Mouse (Mus musculus): ENCODE measurements around the gene Dennd1c.

Gene Dennd1c

GRCm38 (mm10) chr17:57078336-57078735 is at the start of gene Dennd1c:
Gene Dennd1c (minus strand): TSS chr17:57078514.
- no peak for DNase-seq (ENCODE audit: low spot score)

- DNase-seq (ENCODE audit: low spot score), result no peak
Measured at GRCm38 (mm10) chr17:57125853-57126622, 47.7 kb upstream of the Dennd1c start.

- no peak for DNase-seq (ENCODE audit: low spot score)
Measured at GRCm38 (mm10) chr17:57124792-57125191, 46.5 kb upstream of the Dennd1c start.

GRCm38 (mm10) chr17:57123192-57124118 is 45.1 kb upstream of the Dennd1c start:
- no peak for DNase-seq (ENCODE audit: low spot score)

- DNase-seq (ENCODE audit: low spot score), result no peak
Measured at GRCm38 (mm10) chr17:57121856-57122255, 43.5 kb upstream of the Dennd1c start.

GRCm38 (mm10) chr17:57118524-57119349 is 40.4 kb upstream of the Dennd1c start:
- no peak for DNase-seq (ENCODE audit: low spot score)

- DNase-seq (ENCODE audit: low spot score), result no peak
Measured at GRCm38 (mm10) chr17:57116801-57117200, 38.5 kb upstream of the Dennd1c start.

GRCm38 (mm10) chr17:57112768-57113474 is 34.6 kb upstream of the Dennd1c start:
- no peak for DNase-seq (ENCODE audit: low spot score)

GRCm38 (mm10) chr17:57110005-57110404 is 31.7 kb upstream of the Dennd1c start:
- DNase-seq (ENCODE audit: low spot score), result no peak

- no peak for DNase-seq (ENCODE audit: low spot score)
Measured at GRCm38 (mm10) chr17:57108666-57109171, 30.4 kb upstream of the Dennd1c start.

- DNase-seq (ENCODE audit: low spot score), result no peak
Measured at GRCm38 (mm10) chr17:57108040-57108665, 29.8 kb upstream of the Dennd1c start.

- DNase-seq (ENCODE audit: low spot score), result no peak
Measured at GRCm38 (mm10) chr17:57107064-57107463, 28.8 kb upstream of the Dennd1c start.

- no peak for DNase-seq (ENCODE audit: low spot score)
Measured at GRCm38 (mm10) chr17:57106035-57106368, 27.7 kb upstream of the Dennd1c start.

- DNase-seq (ENCODE audit: low spot score), result no peak
Measured at GRCm38 (mm10) chr17:57105181-57106034, 27.1 kb upstream of the Dennd1c start, which contains the start of gene Tnfsf9. Gene Tnfsf9 (plus strand): TSS chr17:57105325.

- no peak for DNase-seq (ENCODE audit: low spot score)
Measured at GRCm38 (mm10) chr17:57104496-57104895, 26.2 kb upstream of the Dennd1c start.

GRCm38 (mm10) chr17:57102276-57102675 is 24.0 kb upstream of the Dennd1c start:
- no peak for DNase-seq (ENCODE audit: low spot score)

GRCm38 (mm10) chr17:57099629-57100325 is 21.5 kb upstream of the Dennd1c start:
- DNase-seq (ENCODE audit: low spot score), result no peak

GRCm38 (mm10) chr17:57098321-57098720 is 20.0 kb upstream of the Dennd1c start:
- no peak for DNase-seq (ENCODE audit: low spot score)

- DNase-seq (ENCODE audit: low spot score), result peak; percentile 78
Measured at GRCm38 (mm10) chr17:57096623-57096920, 18.3 kb upstream of the Dennd1c start.
